Mouse (Mus musculus) right cerebral cortex, postnatal 10 days (tissue): ENCODE results near the gene Fgr.

Experiments
- DNase-seq, 2 experiments: peaks; one replicate each; pipeline ENCODE4 v3.0.0; 2021; ENCODE audit warnings: low spot score in 2 of 2

Gene Fgr

GRCm38 (mm10) chr4:132958741-132959678 is 14.9 kb upstream of the Fgr start:
- DNase-seq, result no peak

DNA sequence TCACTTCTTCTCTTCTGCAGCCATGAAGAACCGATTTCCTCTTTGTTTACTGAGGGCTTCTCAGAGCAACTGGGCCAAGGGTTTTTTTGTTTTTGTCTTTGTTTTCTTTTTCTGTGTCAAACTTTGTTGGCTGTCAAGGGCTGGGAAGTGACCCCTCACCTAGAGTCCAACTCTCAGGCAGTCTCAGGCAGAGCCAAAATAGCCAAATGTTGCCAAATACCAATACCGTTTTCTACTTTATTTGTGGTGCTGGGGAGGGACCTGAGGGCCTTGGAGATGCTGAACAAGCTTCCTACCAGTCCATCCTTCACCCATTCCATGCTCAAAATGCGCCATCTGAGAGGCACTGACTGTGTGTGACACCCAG is 14.2 kb upstream of the Fgr start:
- no peak for DNase-seq

DNA sequence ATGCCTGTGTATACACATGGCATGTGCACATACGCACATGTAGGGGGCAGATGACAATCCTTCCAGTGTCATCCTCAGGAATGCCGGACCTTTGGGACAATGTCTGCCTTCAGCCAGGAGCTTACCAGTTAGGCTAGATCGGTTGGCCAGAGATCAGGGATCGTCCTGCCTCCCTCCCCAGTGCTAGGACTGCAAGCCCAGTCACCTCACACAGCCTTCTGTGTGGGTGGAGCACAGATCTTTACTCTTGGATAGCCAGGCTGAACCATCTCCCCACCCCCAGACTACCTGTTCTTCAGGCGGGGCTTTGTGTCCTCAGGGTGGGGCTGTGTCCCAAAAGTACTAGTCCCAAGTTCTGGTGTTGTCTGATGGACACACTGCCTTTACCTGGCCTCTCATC is 13.6 kb upstream of the Fgr start:
- DNase-seq, result no peak

- DNase-seq, result no peak
Measured at GRCm38 (mm10) chr4:132960864-132961639, 12.8 kb upstream of the Fgr start.

DNA sequence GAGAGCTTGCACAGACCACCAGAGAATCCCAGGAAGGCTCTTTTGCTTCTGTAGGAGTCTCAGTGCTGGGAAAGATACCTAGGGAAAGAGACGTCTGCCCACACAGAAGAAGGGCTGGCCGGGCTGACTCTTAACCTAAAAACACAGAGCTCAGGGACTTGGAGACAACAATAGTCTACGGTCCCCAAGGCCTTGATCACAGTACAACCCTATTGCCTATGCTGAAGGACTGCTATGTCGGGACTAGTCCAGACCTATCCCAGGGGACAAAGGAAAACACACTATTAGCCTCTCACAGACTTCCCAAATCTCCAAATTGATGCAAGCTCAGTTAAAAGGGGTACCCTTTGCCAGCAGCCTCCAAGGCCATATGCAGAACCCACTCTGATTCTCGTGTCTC is 12.0 kb upstream of the Fgr start:
- no peak for DNase-seq

- no peak for DNase-seq
Measured at GRCm38 (mm10) chr4:132962628-132963027, 11.3 kb upstream of the Fgr start.

DNA sequence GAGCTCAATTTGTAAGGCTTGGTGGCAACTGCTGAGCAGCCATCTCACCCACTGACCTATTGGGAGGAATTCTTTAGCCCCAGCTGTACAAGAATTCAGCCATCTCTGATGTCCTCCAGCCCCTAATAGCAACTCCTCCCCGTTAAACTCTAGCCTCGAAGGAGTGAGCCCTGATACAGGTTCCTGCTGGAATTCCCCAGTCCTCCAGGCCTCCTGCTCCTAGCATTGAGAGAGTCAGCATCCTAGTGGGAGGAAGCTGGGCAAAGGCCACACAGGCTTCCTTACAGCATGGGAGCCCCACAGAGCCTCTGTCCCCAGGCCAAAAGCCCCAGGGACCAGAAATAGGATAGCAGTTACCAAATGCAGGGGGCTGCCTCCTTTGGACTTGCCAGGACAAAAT is 10.5 kb upstream of the Fgr start:
- DNase-seq, result no peak

DNA sequence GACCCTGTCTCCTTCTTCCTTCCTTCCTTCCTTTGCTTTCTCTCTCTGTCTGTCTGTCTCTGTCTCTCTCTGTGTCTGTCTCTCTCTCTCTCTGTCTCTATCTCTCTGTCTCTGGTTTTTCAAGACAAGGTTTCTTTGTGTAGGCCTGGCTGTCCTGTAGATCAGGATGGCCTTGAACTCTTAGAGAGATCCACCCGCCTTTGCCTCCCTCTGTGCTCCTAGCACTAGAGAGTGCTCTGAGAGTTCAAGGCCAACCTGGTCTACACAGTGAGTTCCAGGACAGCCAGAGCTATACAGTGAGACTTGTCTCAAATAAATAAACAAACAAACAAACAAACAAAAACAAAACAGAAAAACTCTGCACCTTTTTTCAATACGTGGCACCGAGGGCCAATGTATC is 9.8 kb upstream of the Fgr start:
- no peak for DNase-seq

DNA sequence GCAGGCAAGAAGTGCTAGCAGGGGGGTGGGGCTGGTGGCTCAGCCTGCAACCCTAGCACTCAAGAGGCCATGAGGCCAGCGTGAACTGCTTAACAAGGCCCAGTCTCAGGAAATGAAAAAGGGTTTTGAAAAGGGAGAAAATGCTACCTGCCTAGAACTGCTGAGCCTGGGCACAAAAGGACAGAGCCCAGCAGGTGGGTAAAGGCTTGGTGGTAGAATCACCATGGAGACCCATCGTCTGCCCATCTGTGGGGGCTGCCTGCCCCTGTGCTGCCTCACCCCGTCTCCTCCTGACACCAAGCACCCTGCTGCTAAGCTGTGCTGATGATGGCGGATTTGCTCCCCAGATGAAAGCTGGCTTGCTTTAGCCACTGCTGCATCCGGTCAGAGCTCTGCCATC is 9.4 kb upstream of the Fgr start:
- no peak for DNase-seq

DNA sequence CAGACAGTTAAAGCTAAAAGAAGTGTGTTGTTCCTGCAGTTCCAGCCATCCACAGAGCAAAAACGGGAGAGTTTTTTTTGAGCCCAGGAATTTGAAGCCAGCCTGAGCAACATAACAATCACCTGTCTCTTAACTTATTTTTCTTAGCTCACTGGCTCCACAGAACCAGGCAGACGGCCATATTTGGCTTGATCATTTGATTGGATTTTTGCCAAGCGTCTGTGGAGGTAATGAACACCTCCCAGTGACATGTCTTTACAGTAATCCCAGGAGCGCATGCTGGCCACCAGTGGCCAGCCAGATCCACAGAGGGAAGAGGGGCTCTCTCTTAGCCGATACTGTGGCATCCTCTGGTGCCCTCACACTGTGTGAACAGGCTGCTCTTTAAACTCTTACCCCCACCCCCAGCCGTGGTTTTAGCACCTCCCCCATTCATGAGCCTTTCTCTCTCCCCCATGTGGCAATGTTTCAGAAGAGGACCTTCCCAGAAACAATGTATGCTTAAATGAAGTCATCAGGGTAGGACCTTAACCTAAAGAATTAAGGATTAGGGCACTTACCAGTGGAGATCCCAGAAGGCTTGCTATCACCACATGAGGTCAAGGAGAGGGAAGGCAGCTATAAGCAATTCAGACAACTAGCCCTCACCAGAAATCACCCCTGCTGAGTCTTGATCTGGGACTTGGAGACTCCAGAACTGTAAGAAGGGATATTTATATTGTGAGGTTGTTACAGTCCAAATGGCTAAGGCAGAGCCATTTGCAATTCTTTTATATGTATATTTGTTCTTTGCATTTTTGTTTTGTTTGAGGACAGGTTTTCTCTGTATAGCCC is 5.6 kb upstream of the Fgr start:
- DNase-seq, result no peak

DNA sequence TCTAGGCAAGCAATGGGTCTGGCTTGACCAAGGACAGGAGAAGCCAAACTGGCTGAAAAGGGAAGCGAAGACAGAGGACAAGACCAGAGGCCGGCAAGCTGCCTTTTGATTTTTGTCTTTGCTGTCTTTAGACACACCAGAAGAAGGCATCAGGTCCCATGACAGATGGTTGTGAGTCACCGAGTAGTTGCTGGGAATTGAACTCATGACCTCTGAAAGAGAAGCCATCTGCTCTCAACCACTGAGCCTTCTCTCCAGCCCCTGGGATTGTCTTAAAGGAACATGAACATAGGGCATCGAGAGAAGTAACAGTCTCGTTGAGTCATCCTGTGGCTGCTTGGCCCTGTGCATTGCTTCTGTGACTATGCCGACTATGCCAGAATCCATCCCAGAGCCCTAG is 2.3 kb upstream of the Fgr start:
- DNase-seq, result no peak

DNA sequence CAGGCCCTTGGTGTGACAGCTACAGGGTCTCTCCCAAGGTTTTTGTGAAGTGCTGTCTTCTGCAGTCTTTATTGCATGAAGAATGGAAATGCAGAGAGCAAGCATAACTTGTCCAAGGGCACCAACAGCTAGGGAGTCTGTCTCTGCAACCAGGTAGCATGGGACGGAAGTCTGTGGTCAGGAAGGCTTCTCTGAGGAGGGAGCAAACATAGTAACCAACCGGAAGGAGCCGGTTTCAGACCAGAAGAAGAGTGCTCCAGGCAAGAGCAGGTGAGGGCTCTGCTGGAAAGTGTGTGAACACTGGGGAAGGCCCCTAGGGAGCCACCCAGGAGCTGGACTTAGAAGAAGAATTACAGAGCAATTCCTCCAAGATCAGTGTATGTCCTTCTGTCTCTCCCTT is 1.8 kb upstream of the Fgr start:
- no peak for DNase-seq

GRCm38 (mm10) chr4:132972556-132972955 is 1.3 kb upstream of the Fgr start:
- no peak for DNase-seq

DNA sequence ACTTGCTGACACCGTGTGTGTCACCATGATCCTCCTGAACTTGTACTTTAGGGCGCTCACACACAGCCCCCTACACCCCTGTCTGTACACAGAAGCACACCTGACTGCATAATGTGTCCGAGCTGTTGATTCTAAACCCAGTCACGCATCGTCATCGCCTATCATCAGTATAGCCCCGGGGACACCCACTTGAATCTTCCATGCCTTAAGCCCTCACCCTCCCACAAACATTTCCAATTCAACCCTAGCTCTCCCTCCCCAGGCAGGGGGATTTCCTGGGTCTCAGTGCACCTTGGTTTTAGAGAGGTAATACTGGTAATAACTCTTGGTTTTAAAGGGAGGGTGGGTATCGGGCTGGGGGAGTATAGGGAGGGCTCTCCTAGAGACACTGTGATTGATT is 709 bp upstream of the Fgr start:
- no peak for DNase-seq

GRCm38 (mm10) chr4:132974904-132975303 is 1.0 kb downstream of the Fgr start:
- DNase-seq, result peak; percentile 78 to 82

DNA sequence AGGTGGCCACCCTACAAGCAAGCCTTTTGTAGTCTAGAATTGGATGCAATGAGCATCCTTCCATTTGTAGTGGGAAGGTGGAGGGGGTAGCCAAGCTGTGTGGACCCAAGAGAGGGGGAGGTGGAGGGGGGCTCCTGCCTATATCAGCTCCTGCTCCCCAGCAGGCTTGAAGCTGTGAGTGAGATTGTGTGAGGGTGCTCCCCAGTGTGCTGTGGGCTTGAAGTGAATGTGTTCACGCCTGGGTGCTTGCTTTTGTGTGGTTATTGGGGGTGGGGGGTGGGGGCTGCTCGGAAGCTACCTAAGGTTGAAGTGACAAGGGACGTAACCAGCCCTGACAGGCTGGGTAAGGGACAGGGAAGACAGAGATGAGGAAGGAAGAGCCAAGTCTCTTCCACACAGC is 1.9 kb downstream of the Fgr start:
- DNase-seq, result no peak

DNA sequence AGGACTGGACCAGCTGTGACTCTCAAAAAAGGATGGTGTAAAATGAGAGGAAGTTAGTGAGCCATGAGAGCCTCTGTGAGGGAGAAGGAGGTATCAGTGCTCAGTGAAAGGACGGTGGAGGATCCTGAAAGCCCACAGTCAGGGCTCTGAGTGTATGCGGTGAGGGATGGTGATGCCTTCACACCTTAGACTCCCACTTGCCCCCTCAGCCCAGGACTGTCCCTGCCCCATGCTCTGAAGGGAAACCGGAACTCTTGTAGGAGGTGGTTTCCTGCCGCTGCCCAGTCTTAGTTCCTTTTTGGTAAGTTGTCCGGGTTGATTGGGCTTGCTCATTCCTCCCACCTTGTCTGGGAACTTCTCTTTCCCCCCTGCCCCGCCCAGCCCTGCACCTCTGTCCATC is 2.8 kb downstream of the Fgr start:
- DNase-seq, result no peak

GRCm38 (mm10) chr4:132977597-132977996 is 3.7 kb downstream of the Fgr start:
- DNase-seq, result no peak

DNA sequence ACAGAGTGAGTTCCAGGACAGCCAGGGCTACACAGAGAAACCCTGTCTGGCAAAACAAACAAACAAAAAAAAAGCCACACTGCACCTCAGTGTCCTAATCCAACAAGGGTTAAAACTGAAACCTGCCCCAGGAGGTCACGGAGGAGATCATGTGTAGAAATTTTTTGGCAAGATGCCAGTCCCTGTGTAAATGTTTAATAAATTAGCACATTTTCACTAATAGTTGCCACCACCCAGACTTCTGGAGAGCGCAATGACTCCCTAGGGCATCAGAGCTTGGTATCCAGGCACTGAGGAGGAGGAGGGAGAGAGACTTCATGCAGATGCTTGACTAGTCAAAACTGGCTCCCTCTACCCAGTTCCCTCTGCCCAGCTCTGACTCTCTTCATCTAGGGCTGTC is 5.3 kb downstream of the Fgr start:
- no peak for DNase-seq

DNA sequence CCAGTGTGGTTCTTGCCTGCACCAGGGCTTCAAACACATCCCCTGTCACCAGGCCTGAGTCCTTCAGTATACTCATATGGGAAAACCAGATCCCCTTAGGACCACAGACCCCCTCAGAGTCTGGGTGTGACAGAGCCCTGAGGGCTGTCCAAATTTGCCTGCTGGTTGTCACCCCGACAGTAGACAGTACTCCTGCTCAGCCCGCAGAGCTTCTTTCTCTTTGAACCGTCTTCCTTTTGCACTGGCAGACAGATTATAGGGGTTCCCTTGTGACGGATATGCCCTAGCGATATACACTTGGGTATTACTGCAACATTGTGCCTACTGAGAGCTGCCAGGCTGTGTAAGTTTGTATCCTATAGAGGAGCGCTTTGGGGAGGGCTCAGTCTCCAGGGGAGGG is 7.7 kb downstream of the Fgr start:
- no peak for DNase-seq

GRCm38 (mm10) chr4:132982999-132983398 is 9.1 kb downstream of the Fgr start:
- no peak for DNase-seq
